Mouse (Mus musculus) A20 (cell line): Measurements from ENCODE around the gene Utp3.
A peak's percentile ranks its signal among the peaks of the same experiment; 100 is the strongest.

Experiments used
- DNase-seq: peaks from one replicate; pipeline ENCODE4 v3.0.0-alpha.2; 2011; ENCODE audit warnings: low read depth, low spot score

The Utp3 gene

GRCm38 (mm10) chr5:88569541-88569940 lies 15.3 kb downstream of the Utp3 start:
- DNase-seq, result no peak

- peak; percentile 75 for DNase-seq
Observed at GRCm38 (mm10) chr5:88574829-88575228, 20.6 kb downstream of the Utp3 start.

- no peak for DNase-seq
Observed at GRCm38 (mm10) chr5:88575506-88576338, 21.5 kb downstream of the Utp3 start.

GRCm38 (mm10) chr5:88580681-88581080 lies 26.4 kb downstream of the Utp3 start:
- DNase-seq, result no peak

- DNase-seq, result no peak
Observed at GRCm38 (mm10) chr5:88581343-88581742, 27.1 kb downstream of the Utp3 start.

GRCm38 (mm10) chr5:88583271-88584031 lies 29.2 kb downstream of the Utp3 start:
- no peak for DNase-seq

GRCm38 (mm10) chr5:88584061-88584460 lies 29.8 kb downstream of the Utp3 start:
- DNase-seq, result no peak

GRCm38 (mm10) chr5:88586407-88587174 lies 32.3 kb downstream of the Utp3 start:
- no peak for DNase-seq

- no peak for DNase-seq
Observed at GRCm38 (mm10) chr5:88587211-88587934, 33.1 kb downstream of the Utp3 start.

- no peak for DNase-seq
Observed at GRCm38 (mm10) chr5:88588481-88588880, 34.2 kb downstream of the Utp3 start.

- DNase-seq, result no peak
Observed at GRCm38 (mm10) chr5:88593421-88594172, 39.3 kb downstream of the Utp3 start.

- no peak for DNase-seq
Observed at GRCm38 (mm10) chr5:88594173-88594569, 39.9 kb downstream of the Utp3 start.

GRCm38 (mm10) chr5:88595537-88596455 lies 41.5 kb downstream of the Utp3 start:
- no peak for DNase-seq

GRCm38 (mm10) chr5:88598961-88599360 lies 44.7 kb downstream of the Utp3 start:
- DNase-seq, result no peak

GRCm38 (mm10) chr5:88602030-88602429 lies 47.8 kb downstream of the Utp3 start:
- no peak for DNase-seq

GRCm38 (mm10) chr5:88602713-88603112 lies 48.5 kb downstream of the Utp3 start:
- DNase-seq, result no peak

GRCm38 (mm10) chr5:88604046-88604445 lies 49.8 kb downstream of the Utp3 start:
- no peak for DNase-seq

- DNase-seq, result no peak
Observed at GRCm38 (mm10) chr5:88604641-88605358, 50.5 kb downstream of the Utp3 start.
